Mouse (Mus musculus) forebrain, embryonic 15.5 days (tissue): Measurements from ENCODE around the gene Zfp948. TPM values are rescaled to one million over a fixed set of nuclear protein-coding genes. Genes with fewer than 3 reads are reported as not detected.

Source experiments
- ATAC-seq: fragments of 200-750 bp; cut with Nextera tagmentation; replicated peaks from 2 replicates; pipeline ENCODE4 v1.8.0; 2017; ENCODE audit warnings: mild to moderate bottlenecking, moderate TSS enrichment, moderate library complexity
- H3K27ac ChIP-seq: fragments of 300-500 bp; sonication (generic); replicated peaks from 2 replicates; pipeline ENCODE4 v1.5.1; 2015; ENCODE audit warnings: mild to moderate bottlenecking, inconsistent platforms
- H3K27me3 ChIP-seq: fragments of 300-500 bp; sonication (generic); 2 replicates; pipeline ENCODE4 v1.6.1; 2015; ENCODE audit warnings: inconsistent platforms
- H3K36me3 ChIP-seq: fragments of 300-500 bp; sonication (generic); 2 replicates; pipeline ENCODE4 v1.6.1; 2015; ENCODE audit warnings: mild to moderate bottlenecking, inconsistent platforms
- H3K4me1 ChIP-seq: fragments of 300-500 bp; sonication (generic); 2 replicates; pipeline ENCODE4 v1.6.1; 2015; ENCODE audit warnings: inconsistent platforms
- H3K4me2 ChIP-seq: fragments of 300-500 bp; sonication (generic); replicated peaks from 2 replicates; pipeline ENCODE4 v1.6.1; 2015; ENCODE audit warnings: mild to moderate bottlenecking, inconsistent platforms
- H3K4me3 ChIP-seq: fragments of 300-500 bp; sonication (generic); 2 replicates; pipeline ENCODE4 v1.5.1; 2015; ENCODE audit warnings: mild to moderate bottlenecking, inconsistent platforms
- H3K9ac ChIP-seq: fragments of 300-500 bp; sonication (generic); replicated peaks from 2 replicates; pipeline ENCODE4 v1.6.1; 2015; ENCODE audit warnings: mild to moderate bottlenecking, inconsistent platforms
- H3K9me3 ChIP-seq: fragments of 300-500 bp; sonication (generic); 2 replicates; pipeline ENCODE4 v1.6.1; 2016; ENCODE audit warnings: inconsistent platforms
- WGBS: fragments of 180-500 bp; shearing (Covaris S2); methylation state at CpG from one replicate; pipeline ENCODE4 v1.1.7; 2015; ENCODE audit warnings: mixed read lengths; 5-methylcytosine and 5-hydroxymethylcytosine counted together
- polyA plus RNA-seq: library from polyadenylated mRNA; unstranded; fragments of >200 nt; fragmentation: Nextera tagmentation; extraction: Ambion mirVana; gene quantifications from 2 replicates; pipeline ENCODE4 v1.2.1, GENCODE M21; 2015

The Zfp948 gene
- polyA plus RNA-seq, result 18.6 and 19.5 TPM in 2 replicates

GRCm38 (mm10) chr17:21566728-21567349 is at the start of gene Zfp948:
Gene Zfp948 (plus strand): TSS chr17:21567008.
- Histone ChIP-seq H3K27ac (peak within 1 kb of the TSS; percentile 96), H3K9ac (peak within 1 kb of the TSS; percentile 68), H3K4me1 (peaks cover 14% of the 10 kb centered on the region), H3K4me3 (peak within 1 kb of the TSS; percentile 82), H3K36me3 (peaks cover 6% of the 10 kb centered on the region; the same call in 1 of the 2 replicates), H3K27me3 (no peaks in the 10 kb centered on the region), H3K9me3 (no peaks in the 10 kb centered on the region), H3K4me2 (peak within 1 kb of the TSS; percentile 60)
- 1% methylated on average over 29 of the region's 29 CpGs for WGBS
- peak; percentile 95 for ATAC-seq

DNA sequence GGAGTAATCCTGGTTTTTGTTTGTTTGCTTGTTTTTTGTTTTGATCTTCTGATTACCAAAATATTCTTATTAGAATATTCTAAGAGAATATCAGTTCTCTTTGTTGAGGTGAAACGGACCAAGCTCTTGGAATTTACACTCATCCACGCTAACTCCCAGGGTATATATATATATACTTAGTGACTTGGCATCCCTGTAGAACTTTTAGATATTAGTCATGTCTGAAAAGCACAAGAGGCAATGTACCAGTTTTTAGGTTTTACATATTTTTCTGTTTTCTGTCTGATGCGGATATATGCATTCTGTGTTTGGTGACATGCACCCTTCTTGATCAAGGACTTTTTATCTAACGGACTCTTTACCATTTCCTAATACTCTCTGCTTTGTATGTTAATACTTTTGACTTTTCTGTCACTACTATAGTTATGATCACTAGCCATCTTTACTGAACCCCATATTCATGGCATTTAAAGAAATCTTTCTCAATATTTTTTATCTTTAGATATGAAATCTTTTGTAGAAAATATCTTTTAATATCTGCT is 49.6 kb upstream of the Zfp948 start:
- Histone ChIP-seq H3K27me3 (no peaks in the 10 kb centered on the region), H3K4me3 (peak overlapping the region; percentile 52), H3K4me2 (peak overlapping the region; percentile 78), H3K9me3 (no peaks in the 10 kb centered on the region), H3K27ac (peak overlapping the region; percentile 86), H3K36me3 (no peaks in the 10 kb centered on the region), H3K4me1 (peaks cover 19% of the 10 kb centered on the region), H3K9ac (peak overlapping the region; percentile 51)
- 39% methylated on average over 4 of the region's 4 CpGs for WGBS
- ATAC-seq, result 0 out of 2 replicates have a peak, but pooled peaks have one; percentile 5

- Histone ChIP-seq H3K27me3 (no peaks in the 10 kb centered on the region), H3K4me2 (no peak overlapping the region), H3K36me3 (no peaks in the 10 kb centered on the region), H3K4me1 (no peaks in the 10 kb centered on the region; the same call in 1 of the 2 replicates), H3K4me3 (no peak overlapping the region), H3K27ac (no peak overlapping the region), H3K9ac (no peak overlapping the region), H3K9me3 (no peaks in the 10 kb centered on the region)
- no peak for ATAC-seq
Observed at GRCm38 (mm10) chr17:21526270-21526669, 40.5 kb upstream of the Zfp948 start.

- Histone ChIP-seq H3K4me3 (no peak overlapping the region), H3K27me3 (no peaks in the 10 kb centered on the region), H3K27ac (no peak overlapping the region), H3K9ac (no peak overlapping the region), H3K9me3 (no peaks in the 10 kb centered on the region), H3K4me1 (peaks cover 23% of the 10 kb centered on the region), H3K4me2 (no peak overlapping the region), H3K36me3 (no peaks in the 10 kb centered on the region)
- ATAC-seq, result no peak
- 69% methylated on average over 5 of the region's 5 CpGs for WGBS
Observed at GRCm38 (mm10) chr17:21530645-21531330, 36.0 kb upstream of the Zfp948 start.

DNA sequence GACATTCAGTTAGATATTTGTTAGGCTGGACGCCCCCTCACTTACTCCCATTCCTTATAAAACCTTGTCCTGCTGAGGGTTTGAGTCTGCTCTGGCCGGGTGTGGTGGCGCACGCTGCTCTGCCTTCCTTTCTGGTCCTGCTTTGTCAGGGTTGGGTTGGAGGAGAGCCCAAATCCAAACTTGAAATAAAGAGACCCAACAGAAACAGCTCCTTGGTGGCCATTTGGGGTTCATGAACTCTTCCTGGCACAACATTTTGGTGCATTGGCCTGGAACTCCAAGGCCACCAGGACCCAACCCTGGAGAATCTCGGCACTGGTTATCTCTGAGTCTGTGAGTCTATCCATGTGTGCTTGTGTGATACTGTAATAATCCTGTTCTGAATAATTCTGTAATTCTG is 35.2 kb upstream of the Zfp948 start:
- Histone ChIP-seq H3K36me3 (no peaks in the 10 kb centered on the region), H3K9me3 (no peaks in the 10 kb centered on the region), H3K4me1 (peaks cover 23% of the 10 kb centered on the region), H3K27me3 (no peaks in the 10 kb centered on the region), H3K4me2 (peak overlapping the region; percentile 77), H3K27ac (peak overlapping the region; percentile 90), H3K4me3 (peak overlapping the region; percentile 82), H3K9ac (peak overlapping the region; percentile 92)
- no peak for ATAC-seq
- WGBS, result 69% methylated on average over 5 of the region's 5 CpGs

GRCm38 (mm10) chr17:21532101-21532951 is 34.5 kb upstream of the Zfp948 start:
- under 1% methylated on average over 53 of the region's 54 CpGs for WGBS
- Histone ChIP-seq H3K27ac (peak overlapping the region; percentile 90), H3K9me3 (no peaks in the 10 kb centered on the region), H3K4me1 (peaks cover 23% of the 10 kb centered on the region), H3K4me2 (peak overlapping the region; percentile 77), H3K27me3 (no peaks in the 10 kb centered on the region), H3K4me3 (peak overlapping the region; percentile 82), H3K9ac (peak overlapping the region; percentile 92), H3K36me3 (no peaks in the 10 kb centered on the region)
- peak; percentile 85 for ATAC-seq

DNA sequence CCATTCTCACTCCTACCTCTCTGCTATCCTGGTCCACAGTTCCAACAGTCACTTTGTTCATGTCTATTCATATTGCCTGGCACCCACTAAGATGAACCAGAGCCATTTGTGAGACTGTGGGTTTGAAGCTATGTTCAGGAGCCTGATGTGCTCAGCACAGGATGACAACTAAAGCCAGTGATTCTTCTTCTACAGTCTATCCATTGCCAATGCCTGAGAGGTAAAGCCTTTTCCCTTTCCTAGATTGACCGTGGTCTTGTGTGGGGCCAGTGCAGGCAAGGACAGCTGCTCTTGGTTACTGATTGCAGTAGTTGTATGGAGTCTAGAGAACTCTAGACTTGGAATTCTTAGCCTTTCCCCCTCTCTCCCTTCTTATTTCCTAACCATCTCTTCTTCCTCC is 32.8 kb upstream of the Zfp948 start:
- H3K4me3 ChIP-seq, result no peak overlapping the region
- no peak overlapping the region for H3K27ac ChIP-seq
- 84% methylated on average over 1 of the region's 1 CpGs for WGBS
- H3K4me2 ChIP-seq, result no peak overlapping the region
- H3K9me3 ChIP-seq, result no peaks in the 10 kb centered on the region
- no peak overlapping the region for H3K9ac ChIP-seq
- H3K27me3 ChIP-seq, result no peaks in the 10 kb centered on the region
- ATAC-seq, result no peak
- H3K4me1 ChIP-seq, result peaks cover 23% of the 10 kb centered on the region
- H3K36me3 ChIP-seq, result no peaks in the 10 kb centered on the region

GRCm38 (mm10) chr17:21534460-21535095 is 32.2 kb upstream of the Zfp948 start:
- no peak overlapping the region for H3K27ac ChIP-seq
- 23% methylated on average over 4 of the region's 4 CpGs for WGBS

GRCm38 (mm10) chr17:21535096-21536001 is 31.5 kb upstream of the Zfp948 start, which contains the start of gene Zfp52:
Gene Zfp52 (plus strand): TSS chr17:21535539.
- peaks cover 23% of the 10 kb centered on the region for H3K4me1 ChIP-seq
- H3K27me3 ChIP-seq, result no peaks in the 10 kb centered on the region
- H3K27ac ChIP-seq, result no peak within 1 kb of the TSS
- ATAC-seq, result peak; percentile 60
- H3K36me3 ChIP-seq, result no peaks in the 10 kb centered on the region
- peak within 1 kb of the TSS; percentile 46 for H3K4me3 ChIP-seq
- H3K9me3 ChIP-seq, result no peaks in the 10 kb centered on the region
- peak within 1 kb of the TSS; percentile 76 for H3K4me2 ChIP-seq
- peak within 1 kb of the TSS; percentile 54 for H3K9ac ChIP-seq
- WGBS, result 3% methylated on average over 21 of the region's 21 CpGs

More at GRCm38 (mm10) chr17:21534460-21535095, 32.2 kb upstream of the Zfp948 start:
- H3K4me2 ChIP-seq, result no peak overlapping the region
- no peaks in the 10 kb centered on the region for H3K9me3 ChIP-seq
- no peaks in the 10 kb centered on the region for H3K27me3 ChIP-seq
- ATAC-seq, result peak; percentile 20
- peaks cover 23% of the 10 kb centered on the region for H3K4me1 ChIP-seq
- no peaks in the 10 kb centered on the region for H3K36me3 ChIP-seq
- H3K4me3 ChIP-seq, result no peak overlapping the region
- no peak overlapping the region for H3K9ac ChIP-seq

DNA sequence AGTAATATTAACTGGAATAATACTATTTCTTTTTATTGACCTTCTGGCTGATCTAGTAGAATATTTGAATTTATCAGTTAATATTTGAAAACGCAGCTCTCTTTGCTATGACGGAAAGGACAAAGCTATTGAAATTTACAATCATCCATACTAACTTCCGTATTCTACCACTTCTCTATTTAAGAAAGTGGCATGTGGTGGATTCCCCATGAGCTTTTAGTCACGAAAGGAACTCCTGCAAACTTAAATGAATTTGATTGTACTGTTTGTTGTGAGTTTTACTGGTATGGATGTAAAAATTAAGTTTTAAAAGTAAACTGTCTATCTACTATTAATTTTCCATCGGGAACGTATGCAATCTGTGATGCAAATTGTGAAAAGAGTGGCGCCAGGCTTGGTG is 30.7 kb upstream of the Zfp948 start:
- Histone ChIP-seq H3K9ac (peak overlapping the region; percentile 54; the same call in 1 of the 2 replicates), H3K9me3 (no peaks in the 10 kb centered on the region), H3K36me3 (no peaks in the 10 kb centered on the region), H3K4me3 (peak overlapping the region; percentile 46), H3K27ac (no peak overlapping the region), H3K27me3 (no peaks in the 10 kb centered on the region), H3K4me1 (peaks cover 23% of the 10 kb centered on the region), H3K4me2 (peak overlapping the region; percentile 76)
- WGBS, result 44% methylated on average over 7 of the region's 7 CpGs
- ATAC-seq, result no peak
